In the genomic region with DNA sequence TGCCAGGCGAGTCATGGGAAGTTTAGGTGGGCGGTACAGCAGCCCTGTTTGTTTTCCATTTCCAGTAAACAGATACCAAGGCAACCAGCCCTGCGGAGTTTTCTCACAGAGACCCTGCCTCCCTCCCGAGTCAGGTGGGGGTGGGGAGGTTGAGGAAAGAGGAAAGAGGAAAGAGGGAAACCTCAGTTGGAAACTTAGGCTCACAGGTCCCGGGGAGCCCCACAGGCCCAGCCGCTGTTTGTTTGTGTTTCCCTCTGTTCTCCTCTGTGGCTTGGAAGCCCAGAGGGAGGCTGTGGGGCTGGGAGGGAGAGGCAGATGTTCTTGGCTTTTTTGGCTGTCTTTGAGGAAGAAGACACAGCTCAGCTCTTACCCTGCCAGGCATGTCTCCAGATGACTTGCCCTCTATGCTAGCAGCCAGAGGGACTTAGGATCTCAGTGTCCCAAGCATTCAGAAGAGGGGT, we compare ENCODE assay signal across 10 mouse cellular contexts. TPM values are rescaled to one million over a fixed set of nuclear protein-coding genes. Genes with fewer than 3 reads are reported as not detected.
DNase-seq lines count a peak whose midpoint lies in the region; ATAC-seq and TF ChIP-seq lines count a peak whose summit lies in the region.
"Had no signal": no experiment of that assay in that cellular context is flagged by ENCODE, and none has a peak within 500 bp of the region (broad histone marks: within the 10 kb centered on the region; RNA-seq: fewer than 3 reads in every experiment).

No protein-coding gene starts in this region.

- no peak for TF ChIP-seq CTCF in liver, adult 2 months (IDR thresholded peaks at IDR 0.05; ENCODE audit: low read depth, low read length)
- TF ChIP-seq CTCF in brain, embryonic 14.5 days (IDR thresholded peaks at IDR 0.05; ENCODE audit: borderline replicate concordance, extremely low read depth, insufficient read depth, insufficient read length), result no peak

- no peak for TF ChIP-seq POLR2A in liver, adult 2 months (IDR thresholded peaks at IDR 0.05; ENCODE audit: extremely low read depth, insufficient read depth, low read length)
- no peak for TF ChIP-seq POLR2A in brain, embryonic 14.5 days (IDR thresholded peaks at IDR 0.05; ENCODE audit: borderline replicate concordance, extremely low read depth, insufficient read depth, insufficient read length, poor library complexity, severe bottlenecking)

- no peak for ATAC-seq in liver, embryonic 12.5 days
- no peak for ATAC-seq in erythroblast, adult 5-6 weeks (replicated peaks; ENCODE audit: low FRiP score, poor library complexity, severe bottlenecking)
- ATAC-seq in intestine, embryonic 15.5 days, result no peak

- 34% methylated on average over 6 of the region's 6 CpGs for WGBS in liver, adult 2 months
- WGBS in liver, embryonic 12.5 days (ENCODE audit: insufficient replicate concordance), result 59% methylated on average over 6 of the region's 6 CpGs
- 30% methylated on average over 6 of the region's 6 CpGs for WGBS in intestine, embryonic 15.5 days

- no peaks in the 10 kb centered on the region for H3K9me3 ChIP-seq in liver, embryonic 12.5 days (replicated peaks)
- no peaks in the 10 kb centered on the region for H3K9me3 ChIP-seq in intestine, embryonic 15.5 days

- peak; percentile 33 for DNase-seq in liver, adult 2 months (ENCODE audit: extremely low read depth, low read depth, low spot score)
- DNase-seq in brain, embryonic 14.5 days (ENCODE audit: low read depth), result peak; percentile 27
- DNase-seq in heart, adult 8-10 months (ENCODE audit: low spot score), result peak; percentile 57
- peak; percentile 64 for DNase-seq in lung, postnatal 25 days (ENCODE audit: low spot score)
- DNase-seq in adrenal gland, postnatal 4 days (ENCODE audit: low spot score in 2 of 2), result no peak

- H3K4me1 ChIP-seq in liver, adult 2 months (ENCODE audit: control insufficient read depth, insufficient read depth, low read length), result peaks cover 29% of the 10 kb centered on the region
- H3K4me1 ChIP-seq in liver, embryonic 12.5 days, result peaks cover 54% of the 10 kb centered on the region
- H3K4me1 ChIP-seq in intestine, embryonic 15.5 days (replicated peaks), result peaks cover 29% of the 10 kb centered on the region

- H3K79me2 ChIP-seq in liver, adult 2 months (ENCODE audit: control insufficient read depth, insufficient read depth, low read length), result no peaks in the 10 kb centered on the region

- no peak overlapping the region for H3K9ac ChIP-seq in liver, adult 2 months (ENCODE audit: low read depth, low read length)
- no peak overlapping the region for H3K9ac ChIP-seq in liver, embryonic 12.5 days
- H3K9ac ChIP-seq in intestine, embryonic 15.5 days, result no peak overlapping the region
- H3K9ac ChIP-seq: liver, embryonic 14.5 days had no signal

- H3K36me3 ChIP-seq in liver, adult 2 months (ENCODE audit: control insufficient read depth, insufficient read depth, low read length), result no peaks in the 10 kb centered on the region
- H3K36me3 ChIP-seq in liver, embryonic 12.5 days, result no peaks in the 10 kb centered on the region
- no peaks in the 10 kb centered on the region for H3K36me3 ChIP-seq in intestine, embryonic 15.5 days

- no peak overlapping the region for H3K4me2 ChIP-seq in liver, embryonic 12.5 days
- no peak overlapping the region for H3K4me2 ChIP-seq in intestine, embryonic 15.5 days (replicated peaks)

- H3K27ac ChIP-seq in liver, adult 2 months (replicated peaks; ENCODE audit: insufficient read depth, low read depth, low read length), result no peak overlapping the region
- H3K27ac ChIP-seq in liver, embryonic 12.5 days, result no peak overlapping the region
- H3K27ac ChIP-seq in intestine, embryonic 15.5 days, result no peak overlapping the region
- H3K27ac ChIP-seq: liver, embryonic 14.5 days had no signal

- no peak overlapping the region for H3K4me3 ChIP-seq in liver, adult 2 months (ENCODE audit: insufficient read depth, low read depth, low read length)
- H3K4me3 ChIP-seq in liver, embryonic 12.5 days, result no peak overlapping the region
- no peak overlapping the region for H3K4me3 ChIP-seq in intestine, embryonic 15.5 days (replicated peaks)

- no peaks in the 10 kb centered on the region for H3K27me3 ChIP-seq in liver, adult 2 months (ENCODE audit: control insufficient read depth, insufficient read depth, low read length)
- peaks cover 18% of the 10 kb centered on the region; the same call in 1 of the 2 replicates for H3K27me3 ChIP-seq in liver, embryonic 12.5 days (replicated peaks)
- 0 out of 2 replicates have a peak, but pooled peaks cover 3% of the 10 kb centered on the region for H3K27me3 ChIP-seq in intestine, embryonic 15.5 days (replicated peaks)

RNA-seq across cellular contexts. Expression of a gene that starts 2.2 kb away (rescaled TPM):
- total RNA-seq in liver, adult 2 months (2014; rRNA removed), result 0.83 and 1.9 TPM in 2 replicates
- 0.12 and 0.32 TPM in 2 replicates for polyA plus RNA-seq in liver, adult 2 months (2012; rRNA removed)
- 0.19 TPM in 1 of 2 replicates, not detected in the other for polyA plus RNA-seq in liver, embryonic 12.5 days (2016; fragmentation: Nextera tagmentation; extraction: Ambion mirVana)
- polyA plus RNA-seq in brain, embryonic 14.5 days (2012; rRNA removed), result 2.1 and 2.6 TPM in 2 replicates
- 10 to 100 TPM; 33.2 to 59.2 (median 47.4) TPM for total RNA-seq in heart, adult 8-10 months (2022)
- 0.21 TPM in 1 of 2 replicates, not detected in the other for total RNA-seq in erythroblast, adult 5-6 weeks (2015; ENCODE audit: low replicate concordance)
- 0.84 TPM in 1 of 2 replicates, not detected in the other for total RNA-seq in erythroblast, adult 5-6 weeks (2017; ENCODE audit: low replicate concordance)
- polyA plus RNA-seq in intestine, embryonic 15.5 days (2015; fragmentation: Nextera tagmentation; extraction: Ambion mirVana), result 0.34 and 0.42 TPM in 2 replicates
- 1 to 10 TPM; 1.7 to 2.2 TPM for total RNA-seq in adrenal gland, postnatal 4 days (2021)
- total RNA-seq: common myeloid progenitor, adult 5-6 weeks had no signal

RNA-seq across cellular contexts. Expression of a gene that starts 28.3 kb away (rescaled TPM):
- total RNA-seq in liver, adult 2 months (2014; rRNA removed), result 21.5 and 23.8 TPM in 2 replicates
- 24.1 and 25.6 TPM in 2 replicates for polyA plus RNA-seq in liver, adult 2 months (2012; rRNA removed)
- polyA plus RNA-seq in liver, embryonic 12.5 days (2016; fragmentation: Nextera tagmentation; extraction: Ambion mirVana), result 119 and 121 TPM in 2 replicates
- polyA plus RNA-seq in brain, embryonic 14.5 days (2012; rRNA removed), result 162 and 163 TPM in 2 replicates
- 10 to 100 TPM; 30.2 to 40.5 (median 38.2) TPM for total RNA-seq in heart, adult 8-10 months (2022)
- 2.3 and 3.5 TPM in 2 replicates for total RNA-seq in erythroblast, adult 5-6 weeks (2015; ENCODE audit: low replicate concordance)
- 5.2 and 10.3 TPM in 2 replicates for total RNA-seq in erythroblast, adult 5-6 weeks (2017; ENCODE audit: low replicate concordance)
- polyA plus RNA-seq in intestine, embryonic 15.5 days (2015; fragmentation: Nextera tagmentation; extraction: Ambion mirVana), result 230 and 242 TPM in 2 replicates
- 100 to 1,000 TPM; 121 to 124 TPM for total RNA-seq in adrenal gland, postnatal 4 days (2021)

RNA-seq across cellular contexts. Expression of a gene that starts 41.8 kb away (rescaled TPM):
- total RNA-seq in liver, adult 2 months (2014; rRNA removed), result 9.3 and 11.2 TPM in 2 replicates
- 4.3 and 5.7 TPM in 2 replicates for polyA plus RNA-seq in liver, adult 2 months (2012; rRNA removed)
- 8.6 and 10.3 TPM in 2 replicates for polyA plus RNA-seq in liver, embryonic 12.5 days (2016; fragmentation: Nextera tagmentation; extraction: Ambion mirVana)
- 1.2 and 2.2 TPM in 2 replicates for polyA plus RNA-seq in brain, embryonic 14.5 days (2012; rRNA removed)
- 10 to 100 TPM; 20.2 to 22.1 (median 21.5) TPM for total RNA-seq in heart, adult 8-10 months (2022)
- 128 and 178 TPM in 2 replicates for total RNA-seq in erythroblast, adult 5-6 weeks (2015; ENCODE audit: low replicate concordance)
- total RNA-seq in erythroblast, adult 5-6 weeks (2017; ENCODE audit: low replicate concordance), result 253 and 303 TPM in 2 replicates
- 7.5 and 8.4 TPM in 2 replicates for polyA plus RNA-seq in intestine, embryonic 15.5 days (2015; fragmentation: Nextera tagmentation; extraction: Ambion mirVana)
- total RNA-seq in adrenal gland, postnatal 4 days (2021), result 10 to 100 TPM; 36.2 to 46.0 TPM

RNA-seq across cellular contexts. Expression of a gene that starts 48.0 kb away (rescaled TPM):
- total RNA-seq in liver, adult 2 months (2014; rRNA removed), result 0.07 TPM in 1 of 2 replicates, not detected in the other
- polyA plus RNA-seq in liver, adult 2 months (2012; rRNA removed), result not detected in 2 replicates
- polyA plus RNA-seq in liver, embryonic 12.5 days (2016; fragmentation: Nextera tagmentation; extraction: Ambion mirVana), result not detected in 2 replicates
- 6.7 and 9.3 TPM in 2 replicates for polyA plus RNA-seq in brain, embryonic 14.5 days (2012; rRNA removed)
- total RNA-seq in heart, adult 8-10 months (2022), result not detected
- not detected in 2 replicates for total RNA-seq in erythroblast, adult 5-6 weeks (2015; ENCODE audit: low replicate concordance)
- not detected in 2 replicates for total RNA-seq in erythroblast, adult 5-6 weeks (2017; ENCODE audit: low replicate concordance)
- 0.66 and 0.85 TPM in 2 replicates for polyA plus RNA-seq in intestine, embryonic 15.5 days (2015; fragmentation: Nextera tagmentation; extraction: Ambion mirVana)
- 10 to 100 TPM; 15.3 to 17.2 TPM for total RNA-seq in adrenal gland, postnatal 4 days (2021)
- total RNA-seq: common myeloid progenitor, adult 5-6 weeks had no signal

Comparison
In these comparisons a context has a peak if more than half of its experiments do, and no peak if none do; other contexts are left out.
1. DNase-seq: peak in liver, adult 2 months (single experiment), brain, embryonic 14.5 days (single experiment), heart, adult 8-10 months (single experiment) and lung, postnatal 25 days (single experiment); none in adrenal gland, postnatal 4 days (0 of 2).
2. RNA of a gene that starts 2.2 kb away (total RNA-seq): 33.2 to 59.2 TPM in heart, adult 8-10 months; 1.7 to 2.2 TPM in adrenal gland, postnatal 4 days, 0.83 to 1.9 TPM in liver, adult 2 months and 0.21 to 0.84 TPM in erythroblast, adult 5-6 weeks; every median in the first group is over 10 times any median in the second.